Mouse (Mus musculus) liver, postnatal 0 days (tissue): ENCODE data around the gene Galnt18.

Source experiments
- CTCF ChIP-seq: sonication (generic); IDR thresholded peaks from 2 replicates; pipeline ENCODE4 v1.5.1; 2016; ENCODE audit warnings: antibody characterized with exemption, low read depth
- EP300 ChIP-seq: IDR thresholded peaks from 2 replicates; pipeline ENCODE4 v1.6.1; 2016; ENCODE audit warnings: antibody characterized with exemption, low read depth, mild to moderate bottlenecking

DNA sequence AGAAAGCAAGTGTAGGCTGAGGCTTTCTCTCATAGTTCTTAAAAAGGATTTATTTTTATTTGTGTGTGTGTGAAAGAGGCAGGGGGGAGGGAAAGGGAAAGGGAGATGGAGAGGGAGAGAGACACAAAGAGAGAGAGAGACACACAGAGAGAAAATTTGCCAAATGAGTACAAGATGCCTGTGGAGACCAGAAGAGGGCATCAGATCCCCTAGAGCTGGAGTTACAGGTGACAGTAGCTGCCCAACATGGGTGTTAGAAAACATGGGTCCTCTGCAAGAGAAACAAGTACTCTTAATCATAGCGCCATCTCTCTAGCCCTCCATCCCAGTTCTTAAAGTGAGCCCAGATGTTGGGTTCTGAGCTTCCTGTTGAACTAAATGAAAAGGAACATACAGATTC, 228.8 kb downstream of the Galnt18 start:
- no peak for TF ChIP-seq CTCF
- no peak for TF ChIP-seq EP300
